Mouse (Mus musculus) kidney, postnatal 0 days (tissue): ENCODE results near the gene Slc16a5. TPM values are rescaled to one million over a fixed set of nuclear protein-coding genes. Genes with fewer than 3 reads are reported as not detected.
A peak's percentile ranks its signal among the peaks of the same experiment; 100 is the strongest.

Experiments
- ATAC-seq: fragments of 200-750 bp; cut with Nextera tagmentation; replicated peaks from 2 replicates; pipeline ENCODE4 v1.8.0; 2017; ENCODE audit warnings: low read depth, moderate number of reproducible peaks, moderate TSS enrichment, moderate library complexity; ENCODE audit not compliant: low FRiP score
- DNase-seq: peaks from one replicate; pipeline ENCODE4 v3.0.0-alpha.2; 2016; ENCODE audit warnings: low spot score
- H3K27ac ChIP-seq: fragments of 300-500 bp; sonication (generic); 2 replicates; pipeline ENCODE4 v1.5.1; 2014; ENCODE audit warnings: mild to moderate bottlenecking
- H3K27me3 ChIP-seq: fragments of 300-500 bp; sonication (generic); 2 replicates; pipeline ENCODE4 v1.6.1; 2014; ENCODE audit warnings: low read length, mixed read lengths; ENCODE audit not compliant: insufficient read depth
- H3K36me3 ChIP-seq: fragments of 300-500 bp; sonication (generic); 2 replicates; pipeline ENCODE4 v1.6.1; 2014; ENCODE audit warnings: low read length, mixed read lengths; ENCODE audit not compliant: insufficient read depth
- H3K4me1 ChIP-seq: fragments of 300-500 bp; sonication (generic); replicated peaks from 2 replicates; pipeline ENCODE4 v1.6.1; 2014; ENCODE audit warnings: antibody characterized with exemption, low read length, mixed read lengths; ENCODE audit not compliant: insufficient read depth
- H3K4me2 ChIP-seq: fragments of 300-500 bp; sonication (generic); 2 replicates; pipeline ENCODE4 v1.6.1; 2014; ENCODE audit warnings: mild to moderate bottlenecking, low read length, moderate library complexity, mixed read lengths
- H3K4me3 ChIP-seq: fragments of 300-500 bp; sonication (generic); replicated peaks from 2 replicates; pipeline ENCODE4 v1.5.1; 2014; ENCODE audit warnings: low read depth, low read length
- H3K9ac ChIP-seq: fragments of 300-500 bp; sonication (generic); 2 replicates; pipeline ENCODE4 v1.6.1; 2014; ENCODE audit warnings: low read depth, low read length
- H3K9me3 ChIP-seq: fragments of 300-500 bp; sonication (generic); replicated peaks from 2 replicates; pipeline ENCODE4 v1.6.1; 2016; ENCODE audit warnings: low read length, inconsistent platforms, mixed read lengths
- CTCF ChIP-seq: IDR thresholded peaks from 2 replicates; pipeline ENCODE4 v1.5.1; 2016; ENCODE audit warnings: antibody characterized with exemption, low read depth, mild to moderate bottlenecking, moderate library complexity
- WGBS: fragments of 180-500 bp; shearing (Covaris S2); extraction: QIAGEN DNeasy Blood & Tissue Kit; methylation state at CpG from one replicate; pipeline ENCODE4 v1.1.7; 2014; 5-methylcytosine and 5-hydroxymethylcytosine counted together
- polyA plus RNA-seq: library from polyadenylated mRNA; unstranded; fragments of >200 nt; fragmentation: Nextera tagmentation; extraction: Ambion mirVana; gene quantifications from 2 replicates; pipeline ENCODE4 v1.2.1, GENCODE M21; 2015

The Slc16a5 gene
- 47.7 and 51.1 TPM in 2 replicates for polyA plus RNA-seq

DNA sequence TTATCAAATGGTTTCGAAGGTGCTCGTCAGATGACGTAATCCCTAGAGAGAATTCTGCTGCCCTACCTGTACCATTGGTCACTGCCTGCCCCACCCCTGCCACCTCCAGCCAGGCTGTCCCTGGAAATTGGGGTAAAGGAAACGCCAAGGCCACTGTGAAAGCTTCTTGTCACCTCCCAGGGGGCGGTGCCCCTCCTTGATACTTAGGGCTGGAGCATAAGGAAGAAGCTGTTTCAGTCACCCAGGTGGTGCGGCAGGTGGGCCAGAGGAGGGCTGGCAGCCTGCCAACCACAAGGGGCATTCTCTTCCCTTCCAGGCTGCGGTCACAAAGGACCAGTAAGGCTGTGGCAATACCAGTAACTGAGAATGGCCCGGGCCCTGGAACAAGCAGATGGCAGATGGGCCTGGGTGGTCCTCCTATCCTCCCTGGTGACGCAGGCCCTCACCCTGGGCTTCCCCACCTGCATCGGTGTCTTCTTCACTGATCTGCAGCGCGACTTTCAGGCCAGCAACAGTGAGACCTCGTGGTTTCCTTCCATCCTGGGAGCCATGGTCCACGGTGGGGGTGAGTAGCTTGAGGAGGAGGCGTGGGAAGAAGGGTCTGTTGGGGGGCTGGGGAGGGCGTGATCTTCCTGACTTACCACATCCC lies at the start of gene Slc16a5:
TSS of gene Slc16a5 (plus strand) at position 232 of the 649 bp plus-strand sequence.
- no peak within 1 kb of the TSS; the same call in 1 of the 2 replicates for H3K4me3 ChIP-seq
- ATAC-seq (peak; percentile 44; the same call in 1 of the 2 replicates), DNase-seq (no peak)
- H3K36me3 ChIP-seq = no peaks in the 10 kb centered on the region
- H3K27me3 ChIP-seq = no peaks in the 10 kb centered on the region
- H3K9me3 ChIP-seq = no peaks in the 10 kb centered on the region
- peak within 1 kb of the TSS; percentile 28; the same call in 1 of the 2 replicates for H3K9ac ChIP-seq
- H3K4me1 ChIP-seq = no peaks in the 10 kb centered on the region
- no peak; the same call in 1 of the 2 replicates for TF ChIP-seq CTCF
- H3K27ac ChIP-seq = peak within 1 kb of the TSS; percentile 86
- 71% methylated on average over 16 of the region's 16 CpGs for WGBS
- H3K4me2 ChIP-seq = peak within 1 kb of the TSS; percentile 38

DNA sequence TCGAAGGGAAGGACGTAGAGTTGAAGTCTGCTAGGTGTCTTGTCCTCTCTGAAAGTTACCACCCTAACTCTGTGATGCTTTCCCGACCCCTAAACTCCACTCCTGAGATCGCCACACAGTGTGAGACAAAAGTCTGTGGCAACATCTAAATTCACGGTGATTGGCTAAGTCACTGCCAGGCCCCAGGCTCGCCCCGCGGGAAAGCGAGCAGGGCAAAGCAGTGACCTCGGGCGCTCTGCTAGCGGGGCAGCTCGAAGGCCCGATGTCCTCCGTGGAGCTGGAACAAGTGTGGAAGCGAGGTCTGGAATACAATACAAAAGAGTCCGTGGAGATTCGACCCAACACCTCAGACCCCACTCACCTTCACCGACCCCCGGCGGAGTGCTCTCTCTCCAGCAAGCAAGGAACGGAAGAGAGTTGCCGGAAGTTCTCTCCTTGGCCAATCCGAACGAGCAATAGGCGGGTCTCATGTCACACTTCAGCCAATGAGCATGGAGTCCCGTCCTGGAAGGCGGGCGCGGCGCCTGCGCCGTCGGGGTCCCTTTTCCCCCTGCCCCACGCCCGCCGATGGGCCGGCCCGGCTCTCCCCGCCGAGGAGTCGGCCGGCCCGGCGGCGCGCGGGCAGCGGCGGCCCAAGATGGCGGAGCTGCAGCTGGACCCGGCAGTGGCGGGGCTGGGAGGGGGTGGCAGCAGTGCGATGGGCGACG lies 42.6 kb upstream of the Slc16a5 start, which contains the start of the genes Atp5h and Kctd2:
TSS of gene Atp5h (minus strand) at position 432 of the 707 bp plus-strand sequence.
TSS of gene Kctd2 (plus strand) at position 598 of the 707 bp plus-strand sequence.
- Histone ChIP-seq H3K9me3 (no peaks in the 10 kb centered on the region), H3K4me1 (peaks cover 13% of the 10 kb centered on the region; the same call in 1 of the 2 replicates), H3K27me3 (no peaks in the 10 kb centered on the region), H3K4me2 (peak within 1 kb of the TSS; percentile 97), H3K9ac (peak within 1 kb of the TSS; percentile 95), H3K36me3 (peaks cover 13% of the 10 kb centered on the region; the same call in 1 of the 2 replicates), H3K4me3 (peak within 1 kb of the TSS; percentile 98), H3K27ac (peak within 1 kb of the TSS; percentile 86)
- under 1% methylated on average over 53 of the region's 56 CpGs for WGBS
- ATAC-seq (peak; percentile 97), DNase-seq (peak; percentile 98)
- TF ChIP-seq CTCF = no peak

DNA sequence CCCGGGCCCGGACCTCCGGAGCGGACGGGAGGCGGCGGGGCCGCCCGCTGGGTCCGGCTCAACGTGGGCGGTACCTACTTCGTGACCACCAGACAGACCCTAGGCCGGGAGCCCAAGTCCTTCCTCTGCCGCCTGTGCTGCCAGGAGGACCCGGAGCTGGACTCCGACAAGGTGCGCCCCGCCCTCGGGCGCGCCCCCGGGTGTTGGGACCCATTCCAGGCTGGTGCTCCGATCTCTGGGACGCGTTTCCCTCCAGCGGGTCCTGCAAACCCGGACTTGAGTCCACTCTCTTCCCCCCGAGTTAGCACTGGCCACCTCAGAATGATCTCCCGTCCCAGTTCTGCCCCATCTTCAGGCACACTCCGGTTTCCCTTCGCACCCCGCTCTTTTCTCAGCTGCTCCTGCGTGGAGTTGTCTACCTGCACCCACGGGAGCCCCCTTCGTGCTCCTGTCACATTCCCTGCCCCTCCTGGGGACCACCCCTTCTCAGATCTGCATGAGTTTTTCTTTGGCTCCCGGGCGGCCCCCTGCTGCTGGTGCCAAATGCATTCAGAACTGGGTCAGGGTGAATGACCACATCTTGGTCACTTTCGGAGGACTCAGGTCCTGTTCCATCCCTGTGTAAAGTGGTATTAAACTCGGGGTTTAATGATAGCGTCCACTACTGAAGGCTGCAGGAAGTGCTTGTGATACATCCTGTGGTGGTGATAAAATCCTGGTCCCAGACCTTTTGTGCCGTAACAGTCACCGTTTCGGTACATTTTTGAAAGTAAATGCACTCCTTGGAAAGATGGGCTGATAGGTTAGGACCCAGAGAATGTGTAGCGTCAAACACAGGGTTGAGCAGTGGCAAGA lies 41.7 kb upstream of the Slc16a5 start:
- Histone ChIP-seq H3K36me3 (peaks cover 21% of the 10 kb centered on the region; the same call in 1 of the 2 replicates), H3K9me3 (no peaks in the 10 kb centered on the region), H3K27me3 (no peaks in the 10 kb centered on the region), H3K4me1 (peaks cover 13% of the 10 kb centered on the region; the same call in 1 of the 2 replicates), H3K27ac (peak overlapping the region; percentile 86), H3K9ac (peak overlapping the region; percentile 95), H3K4me3 (peak overlapping the region; percentile 98), H3K4me2 (peak overlapping the region; percentile 97)
- peak; percentile 14; the same call in 1 of the 2 replicates for TF ChIP-seq CTCF
- DNase-seq (peak; percentile 69), ATAC-seq (peak; percentile 67)
- WGBS = under 1% methylated on average over 45 of the region's 45 CpGs

DNA sequence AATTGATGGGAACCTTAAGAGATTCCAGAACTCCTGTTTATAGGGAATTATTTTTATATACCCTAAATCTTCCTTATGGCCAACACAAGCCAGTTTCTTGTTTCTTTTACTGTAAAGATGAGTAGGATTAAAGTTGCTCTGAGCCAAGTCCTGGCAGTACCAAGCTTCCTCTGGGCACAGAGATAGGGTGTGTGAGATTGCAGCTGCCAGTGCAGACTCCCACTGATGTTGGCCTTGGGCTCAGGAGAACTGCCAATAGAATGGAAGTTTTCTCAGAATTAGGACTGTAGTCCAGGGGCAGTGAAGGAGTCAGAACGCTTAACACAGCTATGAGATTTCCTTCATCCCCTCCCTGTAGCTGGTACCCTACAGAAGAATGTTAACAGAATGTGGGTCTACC lies 40.9 kb upstream of the Slc16a5 start:
- H3K36me3 ChIP-seq = peaks cover 18% of the 10 kb centered on the region; the same call in 1 of the 2 replicates
- H3K9ac ChIP-seq = 0 out of 2 replicates have a peak overlapping the region, but pooled peaks have one; percentile 27
- DNase-seq (no peak), ATAC-seq (no peak)
- H3K27ac ChIP-seq = no peak overlapping the region
- peak overlapping the region; percentile 97 for H3K4me2 ChIP-seq
- TF ChIP-seq CTCF = no peak
- WGBS = 41% methylated on average over 1 of the region's 1 CpGs
- no peaks in the 10 kb centered on the region for H3K9me3 ChIP-seq
- H3K4me3 ChIP-seq = peak overlapping the region; percentile 98; the same call in 1 of the 2 replicates
- H3K4me1 ChIP-seq = peaks cover 13% of the 10 kb centered on the region; the same call in 1 of the 2 replicates
- no peaks in the 10 kb centered on the region for H3K27me3 ChIP-seq

DNA sequence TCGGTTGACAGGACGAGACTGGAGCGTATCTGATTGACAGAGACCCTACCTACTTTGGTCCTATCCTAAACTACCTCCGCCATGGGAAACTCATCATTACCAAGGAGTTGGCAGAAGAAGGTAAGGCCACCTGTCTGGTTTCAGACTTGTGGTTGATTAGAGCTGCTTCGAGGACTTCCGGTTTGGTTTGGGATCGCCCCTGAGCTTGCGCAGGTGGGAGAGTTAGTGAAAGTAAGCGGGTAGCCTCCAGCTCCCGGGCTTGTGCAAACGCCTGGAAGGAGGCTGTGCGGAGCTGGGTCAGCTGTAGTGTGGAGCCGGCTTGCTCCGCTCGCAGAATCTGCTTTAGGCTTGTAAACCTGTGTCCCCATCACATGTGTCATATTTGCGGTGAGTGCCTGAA lies 40.3 kb upstream of the Slc16a5 start:
- Histone ChIP-seq H3K4me2 (no peak overlapping the region), H3K9ac (no peak overlapping the region), H3K27ac (no peak overlapping the region), H3K4me3 (no peak overlapping the region), H3K36me3 (peaks cover 22% of the 10 kb centered on the region; the same call in 1 of the 2 replicates), H3K4me1 (peaks cover 13% of the 10 kb centered on the region; the same call in 1 of the 2 replicates), H3K9me3 (no peaks in the 10 kb centered on the region), H3K27me3 (no peaks in the 10 kb centered on the region)
- WGBS = 88% methylated on average over 16 of the region's 16 CpGs
- no peak for DNase-seq
- TF ChIP-seq CTCF = no peak
- no peak for ATAC-seq
